Mouse (Mus musculus) liver, adult 2 months (tissue): ENCODE data around the gene Smim26. TPM values are rescaled to one million over a fixed set of nuclear protein-coding genes. Genes with fewer than 3 reads are reported as not detected.
A peak's percentile ranks its signal among the peaks of the same experiment; 100 is the strongest.

Experiments
- DNase-seq: peaks from one replicate; pipeline ENCODE4 v3.0.0-alpha.2; 2011; ENCODE audit warnings: low read depth, low spot score; ENCODE audit errors: extremely low read depth
- H3K27ac ChIP-seq: fragments of 200-500 bp; replicated peaks from 2 replicates; pipeline ENCODE4 v1.5.1; 2012; ENCODE audit warnings: low read depth, mild to moderate bottlenecking, control low read depth, inconsistent platforms, low read length; ENCODE audit not compliant: insufficient read depth
- H3K27me3 ChIP-seq: fragments of 200-500 bp; 2 replicates; pipeline ENCODE4 v1.6.1; 2012; ENCODE audit warnings: mild to moderate bottlenecking, moderate library complexity, low read length, inconsistent platforms; ENCODE audit not compliant: control insufficient read depth, insufficient read depth
- H3K36me3 ChIP-seq: fragments of 200-500 bp; 2 replicates; pipeline ENCODE4 v1.6.1; 2012; ENCODE audit warnings: low read length, inconsistent platforms; ENCODE audit not compliant: control insufficient read depth, insufficient read depth
- H3K4me1 ChIP-seq: fragments of 200-500 bp; 2 replicates; pipeline ENCODE4 v1.6.1; 2011; ENCODE audit warnings: low read length; ENCODE audit not compliant: control insufficient read depth, insufficient read depth
- H3K4me3 ChIP-seq: fragments of 200-500 bp; 2 replicates; pipeline ENCODE4 v1.5.1; 2011; ENCODE audit warnings: low read depth, mild to moderate bottlenecking, control low read depth, low read length, moderate library complexity; ENCODE audit not compliant: insufficient read depth
- H3K79me2 ChIP-seq: fragments of 200-500 bp; 2 replicates; pipeline ENCODE4 v1.6.1; 2012; ENCODE audit warnings: inconsistent platforms, mild to moderate bottlenecking, low read length, moderate library complexity; ENCODE audit not compliant: control insufficient read depth, insufficient read depth
- H3K9ac ChIP-seq: fragments of 200-500 bp; 2 replicates; pipeline ENCODE4 v1.6.1; 2012; ENCODE audit warnings: low read depth, mild to moderate bottlenecking, control low read depth, inconsistent platforms, low read length
- CTCF ChIP-seq: fragments of 200-500 bp; IDR thresholded peaks from 2 replicates; pipeline ENCODE4 v1.5.1; 2011; ENCODE audit warnings: low read depth, low read length, control low read depth
- POLR2A ChIP-seq: fragments of 200-500 bp; IDR thresholded peaks from 2 replicates; pipeline ENCODE4 v1.6.1; 2011; ENCODE audit warnings: low read length, control low read depth; ENCODE audit not compliant: insufficient read depth; ENCODE audit errors: extremely low read depth
- WGBS: fragments of 180-500 bp; shearing (Covaris S2); methylation state at CpG from one replicate; pipeline ENCODE4 v1.1.7; 2018; 5-methylcytosine and 5-hydroxymethylcytosine counted together
- polyA plus RNA-seq: library from polyadenylated mRNA; depleted of rRNA; stranded (reverse); fragments of >200 nt; gene quantifications from 2 replicates; pipeline ENCODE4 v1.2.3, GENCODE M21; 2012
- total RNA-seq: library from RNA; depleted of rRNA; stranded (reverse); fragments of >200 nt; gene quantifications from 2 replicates; pipeline ENCODE4 v1.2.3, GENCODE M21; 2014

Gene Smim26
- total and polyA plus RNA-seq, 2 experiments: 4.7 to 28.8 TPM

- Histone ChIP-seq H3K36me3 (no peaks in the 10 kb centered on the region), H3K4me3 (peak within 1 kb of the TSS; percentile 78), H3K27ac (peak within 1 kb of the TSS; percentile 38; the same call in 1 of the 2 replicates), H3K4me1 (no peaks in the 10 kb centered on the region), H3K27me3 (no peaks in the 10 kb centered on the region), H3K9ac (peak within 1 kb of the TSS; percentile 86), H3K79me2 (no peaks in the 10 kb centered on the region)
- DNase-seq: peak; percentile 81
- WGBS: under 1% methylated on average over 50 of the region's 50 CpGs
- TF ChIP-seq POLR2A (no peak; the same call in 1 of the 2 replicates), CTCF (peak; percentile 83)
Measured at GRCm38 (mm10) chr2:144599831-144600687, 6.2 kb downstream of the Smim26 start, which contains the start of gene Dtd1. Gene Dtd1 (plus strand): TSS chr2:144599897.

- no peaks in the 10 kb centered on the region for H3K27me3 ChIP-seq
- DNase-seq: no peak
- H3K4me3 ChIP-seq: no peak overlapping the region
- peaks cover 3% of the 10 kb centered on the region; the same call in 1 of the 2 replicates for H3K36me3 ChIP-seq
- H3K27ac ChIP-seq: no peak overlapping the region
- 97% methylated on average over 1 of the region's 1 CpGs for WGBS
- TF ChIP-seq CTCF (no peak), POLR2A (no peak)
- no peaks in the 10 kb centered on the region for H3K79me2 ChIP-seq
- H3K4me1 ChIP-seq: no peaks in the 10 kb centered on the region
- no peak overlapping the region for H3K9ac ChIP-seq
Measured at GRCm38 (mm10) chr2:144601576-144601975, 7.7 kb downstream of the Smim26 start.

GRCm38 (mm10) chr2:144613956-144614355 lies 20.1 kb downstream of the Smim26 start:
- Histone ChIP-seq H3K9ac (no peak overlapping the region), H3K4me3 (no peak overlapping the region), H3K27ac (no peak overlapping the region), H3K79me2 (no peaks in the 10 kb centered on the region), H3K4me1 (no peaks in the 10 kb centered on the region), H3K36me3 (no peaks in the 10 kb centered on the region; the same call in 1 of the 2 replicates), H3K27me3 (no peaks in the 10 kb centered on the region)
- TF ChIP-seq POLR2A (no peak), CTCF (no peak)
- DNase-seq: no peak
- 96% methylated on average over 6 of the region's 6 CpGs for WGBS

- Histone ChIP-seq H3K36me3 (no peaks in the 10 kb centered on the region; the same call in none of the 2 replicates), H3K27me3 (no peaks in the 10 kb centered on the region), H3K4me3 (no peak overlapping the region), H3K9ac (no peak overlapping the region), H3K27ac (no peak overlapping the region), H3K4me1 (no peaks in the 10 kb centered on the region), H3K79me2 (no peaks in the 10 kb centered on the region)
- TF ChIP-seq CTCF: no peak
- no peak for TF ChIP-seq POLR2A
- WGBS: 83% methylated on average over 16 of the region's 16 CpGs
- DNase-seq: no peak
Measured at GRCm38 (mm10) chr2:144617074-144617874, 23.4 kb downstream of the Smim26 start.

GRCm38 (mm10) chr2:144621491-144621890 lies 27.6 kb downstream of the Smim26 start:
- TF ChIP-seq POLR2A (no peak), CTCF (no peak)
- no peak overlapping the region for H3K4me3 ChIP-seq
- DNase-seq: no peak

More at GRCm38 (mm10) chr2:144621491-144621890, 27.6 kb downstream of the Smim26 start:
- Histone ChIP-seq H3K36me3 (peaks cover 3% of the 10 kb centered on the region), H3K9ac (no peak overlapping the region), H3K27ac (no peak overlapping the region), H3K27me3 (no peaks in the 10 kb centered on the region), H3K4me1 (no peaks in the 10 kb centered on the region), H3K79me2 (no peaks in the 10 kb centered on the region)
- 95% methylated on average over 6 of the region's 6 CpGs for WGBS
